Comparison of ENCODE assay signal across 20 mouse cellular contexts in genomic region chr19:55269051-55269450, GRCm38 (mm10). TPM values are rescaled to one million over a fixed set of nuclear protein-coding genes. Genes with fewer than 3 reads are reported as not detected.
DNase-seq lines count a peak whose midpoint lies in the region; ATAC-seq and TF ChIP-seq lines count a peak whose summit lies in the region.
"Had no signal": no experiment of that assay in that cellular context is flagged by ENCODE, and none has a peak within 500 bp of the region (broad histone marks: within the 10 kb centered on the region; RNA-seq: fewer than 3 reads in every experiment).

No protein-coding gene starts in this region.

- no peak for ATAC-seq in liver, embryonic 13.5 days (ENCODE audit: low read depth)
- ATAC-seq in liver, embryonic 11.5 days (replicated peaks; ENCODE audit: low FRiP score) = no peak
- ATAC-seq in intestine, embryonic 15.5 days = no peak
- ATAC-seq in kidney, embryonic 16.5 days (ENCODE audit: low FRiP score, low TSS enrichment) = no peak
- no peak for ATAC-seq in liver, postnatal 0 days
- no peak for ATAC-seq in midbrain, embryonic 15.5 days (replicated peaks)
- no peak for ATAC-seq in megakaryocyte, adult 5-6 weeks (ENCODE audit: poor library complexity, severe bottlenecking)
- ATAC-seq: forebrain, embryonic 14.5 days; hindbrain, embryonic 16.5 days had no signal

- H3K27ac ChIP-seq in liver, embryonic 13.5 days = peak overlapping the region; percentile 78; the same call in 1 of the 2 replicates
- no peak overlapping the region; the same call in 1 of the 2 replicates for H3K27ac ChIP-seq in liver, embryonic 11.5 days (ENCODE audit: low read depth, low read length)
- peak overlapping the region; percentile 62; the same call in 1 of the 2 replicates for H3K27ac ChIP-seq in intestine, embryonic 15.5 days
- peak overlapping the region; percentile 86 for H3K27ac ChIP-seq in kidney, embryonic 16.5 days (ENCODE audit: low read length)
- H3K27ac ChIP-seq in liver, postnatal 0 days (ENCODE audit: low read depth) = peak overlapping the region; percentile 60; the same call in 1 of the 2 replicates
- no peak overlapping the region for H3K27ac ChIP-seq in midbrain, embryonic 15.5 days
- no peak overlapping the region for H3K27ac ChIP-seq in layer of hippocampus, adult 2 months
- H3K27ac ChIP-seq: midbrain, embryonic 12.5 days had no signal

- H3K4me1 ChIP-seq in liver, embryonic 13.5 days (replicated peaks) = peaks cover 71% of the 10 kb centered on the region
- peaks cover 26% of the 10 kb centered on the region for H3K4me1 ChIP-seq in liver, embryonic 11.5 days (replicated peaks; ENCODE audit: control insufficient read depth, insufficient read depth, low read length)
- H3K4me1 ChIP-seq in intestine, embryonic 15.5 days (replicated peaks) = peaks cover 14% of the 10 kb centered on the region
- H3K4me1 ChIP-seq in kidney, embryonic 16.5 days (ENCODE audit: insufficient read depth, low read length) = peaks cover 31% of the 10 kb centered on the region
- peaks cover 35% of the 10 kb centered on the region for H3K4me1 ChIP-seq in liver, postnatal 0 days (ENCODE audit: insufficient read depth)
- H3K4me1 ChIP-seq in midbrain, embryonic 15.5 days = no peaks in the 10 kb centered on the region

- H3K4me3 ChIP-seq in liver, embryonic 13.5 days (replicated peaks) = no peak overlapping the region
- H3K4me3 ChIP-seq in liver, embryonic 11.5 days (ENCODE audit: low read depth, low read length) = no peak overlapping the region
- no peak overlapping the region for H3K4me3 ChIP-seq in intestine, embryonic 15.5 days (replicated peaks)
- H3K4me3 ChIP-seq in kidney, embryonic 16.5 days (ENCODE audit: low read length) = no peak overlapping the region
- H3K4me3 ChIP-seq in liver, postnatal 0 days (ENCODE audit: low read depth, low read length) = no peak overlapping the region
- no peak overlapping the region for H3K4me3 ChIP-seq in midbrain, embryonic 15.5 days
- no peak overlapping the region for H3K4me3 ChIP-seq in layer of hippocampus, adult 2 months
- H3K4me3 ChIP-seq: erythroblast, embryonic 14.5 days; midbrain, embryonic 12.5 days had no signal

- no peak for DNase-seq in liver, embryonic 13.5 days
- DNase-seq in liver, embryonic 11.5 days (ENCODE audit: low spot score) = no peak
- DNase-seq in liver, postnatal 0 days = no peak
- no peak for DNase-seq in layer of hippocampus, adult 2 months (ENCODE audit: low spot score in 2 of 2)
- DNase-seq: adrenal gland, postnatal 14 days; cerebellum, adult 18-20 months; heart, postnatal 36 days; right cerebral cortex, postnatal 25 days; thymus, adult 2 months had no signal

- no peaks in the 10 kb centered on the region for H3K9me3 ChIP-seq in liver, embryonic 13.5 days (replicated peaks)
- no peaks in the 10 kb centered on the region for H3K9me3 ChIP-seq in liver, embryonic 11.5 days (ENCODE audit: control insufficient read depth, low read length)
- no peaks in the 10 kb centered on the region for H3K9me3 ChIP-seq in intestine, embryonic 15.5 days
- H3K9me3 ChIP-seq in kidney, embryonic 16.5 days (ENCODE audit: low read length) = no peaks in the 10 kb centered on the region
- no peaks in the 10 kb centered on the region for H3K9me3 ChIP-seq in liver, postnatal 0 days (ENCODE audit: low read length)
- no peaks in the 10 kb centered on the region for H3K9me3 ChIP-seq in midbrain, embryonic 15.5 days
- H3K9me3 ChIP-seq: midbrain, embryonic 12.5 days had no signal

- TF ChIP-seq EP300 in liver, postnatal 0 days (IDR thresholded peaks at IDR 0.05; ENCODE audit: low read depth) = no peak

- H3K9ac ChIP-seq in liver, embryonic 13.5 days = no peak overlapping the region
- H3K9ac ChIP-seq in liver, embryonic 11.5 days (ENCODE audit: low read depth, low read length) = no peak overlapping the region
- no peak overlapping the region for H3K9ac ChIP-seq in intestine, embryonic 15.5 days
- H3K9ac ChIP-seq in kidney, embryonic 16.5 days (replicated peaks; ENCODE audit: low read length) = no peak overlapping the region
- no peak overlapping the region for H3K9ac ChIP-seq in liver, postnatal 0 days (replicated peaks)
- no peak overlapping the region for H3K9ac ChIP-seq in midbrain, embryonic 15.5 days
- H3K9ac ChIP-seq: midbrain, embryonic 12.5 days had no signal

- 75% methylated on average over 5 of the region's 5 CpGs for WGBS in liver, embryonic 13.5 days (ENCODE audit: insufficient replicate concordance)
- WGBS in liver, embryonic 11.5 days = 71% methylated on average over 5 of the region's 5 CpGs
- 87% methylated on average over 5 of the region's 5 CpGs for WGBS in intestine, embryonic 15.5 days
- 65% methylated on average over 5 of the region's 5 CpGs for WGBS in kidney, embryonic 16.5 days
- 75% methylated on average over 5 of the region's 5 CpGs for WGBS in liver, postnatal 0 days (ENCODE audit: insufficient replicate concordance)
- 79% methylated on average over 5 of the region's 5 CpGs for WGBS in midbrain, embryonic 15.5 days

- peaks cover 46% of the 10 kb centered on the region for H3K36me3 ChIP-seq in liver, embryonic 13.5 days
- peaks cover 7% of the 10 kb centered on the region; the same call in 1 of the 2 replicates for H3K36me3 ChIP-seq in liver, embryonic 11.5 days (ENCODE audit: control insufficient read depth, insufficient read depth, low read length)
- peaks cover 3% of the 10 kb centered on the region; the same call in 1 of the 2 replicates for H3K36me3 ChIP-seq in intestine, embryonic 15.5 days
- peaks cover 8% of the 10 kb centered on the region for H3K36me3 ChIP-seq in kidney, embryonic 16.5 days (ENCODE audit: insufficient read depth, low read length)
- peaks cover 45% of the 10 kb centered on the region for H3K36me3 ChIP-seq in liver, postnatal 0 days (replicated peaks; ENCODE audit: insufficient read depth, low read length)
- H3K36me3 ChIP-seq in midbrain, embryonic 15.5 days (replicated peaks) = no peaks in the 10 kb centered on the region
- H3K36me3 ChIP-seq: midbrain, embryonic 12.5 days had no signal

- no peak for TF ChIP-seq CTCF in liver, postnatal 0 days (IDR thresholded peaks at IDR 0.05; ENCODE audit: low read depth)
- TF ChIP-seq CTCF in layer of hippocampus, adult 2 months (conservative IDR thresholded peaks at IDR 0.05) = no peak

- H3K4me2 ChIP-seq in liver, embryonic 13.5 days = no peak overlapping the region
- H3K4me2 ChIP-seq in liver, embryonic 11.5 days = no peak overlapping the region
- no peak overlapping the region for H3K4me2 ChIP-seq in intestine, embryonic 15.5 days (replicated peaks)
- H3K4me2 ChIP-seq in kidney, embryonic 16.5 days (replicated peaks; ENCODE audit: low read depth, low read length) = no peak overlapping the region
- no peak overlapping the region for H3K4me2 ChIP-seq in liver, postnatal 0 days (ENCODE audit: low read depth, low read length)
- no peak overlapping the region for H3K4me2 ChIP-seq in midbrain, embryonic 15.5 days
- H3K4me2 ChIP-seq: heart, embryonic 11.5 days; midbrain, embryonic 12.5 days had no signal

- no peaks in the 10 kb centered on the region for H3K27me3 ChIP-seq in liver, embryonic 13.5 days
- no peaks in the 10 kb centered on the region for H3K27me3 ChIP-seq in liver, embryonic 11.5 days (replicated peaks; ENCODE audit: control insufficient read depth, insufficient read depth, low read length)
- no peaks in the 10 kb centered on the region for H3K27me3 ChIP-seq in intestine, embryonic 15.5 days (replicated peaks)
- no peaks in the 10 kb centered on the region for H3K27me3 ChIP-seq in kidney, embryonic 16.5 days (ENCODE audit: insufficient read depth, low read length)
- no peaks in the 10 kb centered on the region for H3K27me3 ChIP-seq in liver, postnatal 0 days (ENCODE audit: insufficient read depth, low read length)
- no peaks in the 10 kb centered on the region for H3K27me3 ChIP-seq in midbrain, embryonic 15.5 days (replicated peaks)
- H3K27me3 ChIP-seq: midbrain, embryonic 12.5 days had no signal

RNA-seq across cellular contexts. Expression of gene Acsl5, which starts 17.3 kb away (rescaled TPM):
- polyA plus RNA-seq in liver, embryonic 13.5 days (2015; fragmentation: Nextera tagmentation; extraction: Ambion mirVana) = 116 and 134 TPM in 2 replicates
- 125 and 130 TPM in 2 replicates for polyA plus RNA-seq in liver, embryonic 11.5 days (2014; fragmentation: Nextera tagmentation; extraction: Ambion mirVana)
- polyA plus RNA-seq in intestine, embryonic 15.5 days (2015; fragmentation: Nextera tagmentation; extraction: Ambion mirVana) = 315 and 329 TPM in 2 replicates
- polyA plus RNA-seq in kidney, embryonic 16.5 days (2015; fragmentation: Nextera tagmentation; extraction: Ambion mirVana) = 58.4 and 59.0 TPM in 2 replicates
- 397 and 414 TPM in 2 replicates for polyA plus RNA-seq in liver, postnatal 0 days (2015; fragmentation: Nextera tagmentation; extraction: Ambion mirVana)
- 13.4 and 15.7 TPM in 2 replicates for polyA plus RNA-seq in midbrain, embryonic 15.5 days (2015; fragmentation: Nextera tagmentation; extraction: Ambion mirVana)
- 66.8 and 92.8 TPM in 2 replicates for total RNA-seq in megakaryocyte, adult 5-6 weeks (2015)
- total RNA-seq in megakaryocyte, adult 5-6 weeks (2017) = 93.0 and 99.7 TPM in 2 replicates
- total RNA-seq in layer of hippocampus, adult 2 months (2021) = 10 to 100 TPM; 33.6 to 42.2 TPM

RNA-seq across cellular contexts. Expression of gene Gucy2g, which starts 28.0 kb away (rescaled TPM):
- not detected in 2 replicates for polyA plus RNA-seq in liver, embryonic 13.5 days (2015; fragmentation: Nextera tagmentation; extraction: Ambion mirVana)
- polyA plus RNA-seq in liver, embryonic 11.5 days (2014; fragmentation: Nextera tagmentation; extraction: Ambion mirVana) = 0.04 TPM in 1 of 2 replicates, not detected in the other
- not detected in 2 replicates for polyA plus RNA-seq in intestine, embryonic 15.5 days (2015; fragmentation: Nextera tagmentation; extraction: Ambion mirVana)
- 0.05 and 0.10 TPM in 2 replicates for polyA plus RNA-seq in kidney, embryonic 16.5 days (2015; fragmentation: Nextera tagmentation; extraction: Ambion mirVana)
- polyA plus RNA-seq in liver, postnatal 0 days (2015; fragmentation: Nextera tagmentation; extraction: Ambion mirVana) = 0.02 TPM in 1 of 2 replicates, not detected in the other
- not detected in 2 replicates for polyA plus RNA-seq in midbrain, embryonic 15.5 days (2015; fragmentation: Nextera tagmentation; extraction: Ambion mirVana)
- not detected in 2 replicates for total RNA-seq in megakaryocyte, adult 5-6 weeks (2015)
- not detected in 2 replicates for total RNA-seq in megakaryocyte, adult 5-6 weeks (2017)
- 1 to 10 TPM in 1 of 2 experiments, under 1 TPM in 1; 0.69 to 1.0 TPM for total RNA-seq in layer of hippocampus, adult 2 months (2021)
- total RNA-seq: adrenal gland, postnatal 14 days had no signal
- polyA plus RNA-seq: embryonic facial prominence, embryonic 11.5 days; erythroblast, embryonic 14.5 days; heart, embryonic 11.5 days; limb, embryonic 11.5 days; midbrain, embryonic 12.5 days had no signal

RNA-seq across cellular contexts. Expression of gene Zdhhc6, which starts 46.8 kb away (rescaled TPM):
- 64.9 and 74.9 TPM in 2 replicates for polyA plus RNA-seq in liver, embryonic 13.5 days (2015; fragmentation: Nextera tagmentation; extraction: Ambion mirVana)
- 120 and 124 TPM in 2 replicates for polyA plus RNA-seq in liver, embryonic 11.5 days (2014; fragmentation: Nextera tagmentation; extraction: Ambion mirVana)
- 94.9 and 98.7 TPM in 2 replicates for polyA plus RNA-seq in intestine, embryonic 15.5 days (2015; fragmentation: Nextera tagmentation; extraction: Ambion mirVana)
- 111 and 115 TPM in 2 replicates for polyA plus RNA-seq in kidney, embryonic 16.5 days (2015; fragmentation: Nextera tagmentation; extraction: Ambion mirVana)
- polyA plus RNA-seq in liver, postnatal 0 days (2015; fragmentation: Nextera tagmentation; extraction: Ambion mirVana) = 49.0 and 49.9 TPM in 2 replicates
- polyA plus RNA-seq in midbrain, embryonic 15.5 days (2015; fragmentation: Nextera tagmentation; extraction: Ambion mirVana) = 66.9 and 67.6 TPM in 2 replicates
- 30.1 and 35.1 TPM in 2 replicates for total RNA-seq in megakaryocyte, adult 5-6 weeks (2015)
- total RNA-seq in megakaryocyte, adult 5-6 weeks (2017) = 31.8 and 42.7 TPM in 2 replicates
- total RNA-seq in layer of hippocampus, adult 2 months (2021) = 10 to 100 TPM; 28.3 to 29.2 TPM

RNA-seq across cellular contexts. Expression of gene Vti1a, which starts 47.0 kb away (rescaled TPM):
- 16.7 and 18.2 TPM in 2 replicates for polyA plus RNA-seq in liver, embryonic 13.5 days (2015; fragmentation: Nextera tagmentation; extraction: Ambion mirVana)
- polyA plus RNA-seq in liver, embryonic 11.5 days (2014; fragmentation: Nextera tagmentation; extraction: Ambion mirVana) = 26.4 and 30.1 TPM in 2 replicates
- 23.5 and 24.1 TPM in 2 replicates for polyA plus RNA-seq in intestine, embryonic 15.5 days (2015; fragmentation: Nextera tagmentation; extraction: Ambion mirVana)
- polyA plus RNA-seq in kidney, embryonic 16.5 days (2015; fragmentation: Nextera tagmentation; extraction: Ambion mirVana) = 28.7 and 30.6 TPM in 2 replicates
- polyA plus RNA-seq in liver, postnatal 0 days (2015; fragmentation: Nextera tagmentation; extraction: Ambion mirVana) = 9.7 and 10.5 TPM in 2 replicates
- 36.8 and 40.6 TPM in 2 replicates for polyA plus RNA-seq in midbrain, embryonic 15.5 days (2015; fragmentation: Nextera tagmentation; extraction: Ambion mirVana)
- total RNA-seq in megakaryocyte, adult 5-6 weeks (2015) = 20.9 and 23.0 TPM in 2 replicates
- total RNA-seq in megakaryocyte, adult 5-6 weeks (2017) = 31.7 and 34.3 TPM in 2 replicates
- 10 to 100 TPM; 57.6 to 60.4 TPM for total RNA-seq in layer of hippocampus, adult 2 months (2021)

Comparison
In these comparisons a context has a peak if more than half of its experiments do, and no peak if none do; other contexts are left out.
1. H3K27ac ChIP-seq: peak in liver, embryonic 13.5 days (single experiment), intestine, embryonic 15.5 days (single experiment), kidney, embryonic 16.5 days (single experiment) and liver, postnatal 0 days (single experiment); none in liver, embryonic 11.5 days (single experiment), midbrain, embryonic 15.5 days (single experiment) and layer of hippocampus, adult 2 months (single experiment).